Mouse (Mus musculus) T-helper 17 cell (primary cell): ENCODE results near the gene Tbl1xr1.

Experiments used
- in situ Hi-C, 2 experiments: fragments of 300-600 bp; cut with MboI, MseI; formaldehyde crosslinking; loops; 1 replicate in 1 of 2; 2 replicates in 1 of 2; pipeline ENCODE4 v1.15.1; 2025; ENCODE audit warnings: high pct_unique_total_duplicates in 2 of 2

Gene Tbl1xr1

GRCm38 (mm10) chr3:22141984-22142719, 65.7 kb downstream of the Tbl1xr1 start:
- in situ Hi-C loops = no loop called here

GRCm38 (mm10) chr3:22142846-22143641, 66.6 kb downstream of the Tbl1xr1 start:
- in situ Hi-C loops = no loop called here

GRCm38 (mm10) chr3:22144255-22144654, 67.8 kb downstream of the Tbl1xr1 start:
- in situ Hi-C loops = no loop called here

- in situ Hi-C loops = no loop called here
Observed at GRCm38 (mm10) chr3:22147433-22147927, 71.0 kb downstream of the Tbl1xr1 start.

GRCm38 (mm10) chr3:22148306-22148932, 72.0 kb downstream of the Tbl1xr1 start:
- in situ Hi-C loops = no loop called here

GRCm38 (mm10) chr3:22150872-22151530, 74.5 kb downstream of the Tbl1xr1 start:
- in situ Hi-C loops = no loop called here

- in situ Hi-C loops = no loop called here
Observed at GRCm38 (mm10) chr3:22152773-22153172, 76.3 kb downstream of the Tbl1xr1 start.

- in situ Hi-C loops = no loop called here
Observed at GRCm38 (mm10) chr3:22154522-22154921, 78.1 kb downstream of the Tbl1xr1 start.

- in situ Hi-C loops = no loop called here
Observed at GRCm38 (mm10) chr3:22156397-22156796, 79.9 kb downstream of the Tbl1xr1 start.

- in situ Hi-C loops = no loop called here
Observed at GRCm38 (mm10) chr3:22162948-22163347, 86.5 kb downstream of the Tbl1xr1 start.

GRCm38 (mm10) chr3:22167856-22168255, 91.4 kb downstream of the Tbl1xr1 start:
- in situ Hi-C loops = no loop called here

GRCm38 (mm10) chr3:22168432-22168831, 92.0 kb downstream of the Tbl1xr1 start:
- in situ Hi-C loops = no loop called here

- in situ Hi-C loops = no loop called here
Observed at GRCm38 (mm10) chr3:22171526-22171925, 95.1 kb downstream of the Tbl1xr1 start.

- in situ Hi-C loops = no loop called here
Observed at GRCm38 (mm10) chr3:22172410-22172809, 96.0 kb downstream of the Tbl1xr1 start.

GRCm38 (mm10) chr3:22173171-22173570, 96.7 kb downstream of the Tbl1xr1 start:
- in situ Hi-C loops = no loop called here

- in situ Hi-C loops = no loop called here
Observed at GRCm38 (mm10) chr3:22174232-22174631, 97.8 kb downstream of the Tbl1xr1 start.

- in situ Hi-C loops = no loop called here
Observed at GRCm38 (mm10) chr3:22180076-22180475, 103.6 kb downstream of the Tbl1xr1 start.

GRCm38 (mm10) chr3:22181026-22181425, 104.6 kb downstream of the Tbl1xr1 start:
- in situ Hi-C loops = no loop called here

- in situ Hi-C loops = no loop called here
Observed at GRCm38 (mm10) chr3:22185265-22185664, 108.8 kb downstream of the Tbl1xr1 start.

GRCm38 (mm10) chr3:22190498-22190897, 114.0 kb downstream of the Tbl1xr1 start:
- in situ Hi-C loops = loop anchor here (5.0 to 10.0 kb wide), 4 partner anchors 98 to 256 kb away; no protein-coding TSS in a partner anchor

- in situ Hi-C loops = loop anchor here (5.0 to 10.0 kb wide), 4 partner anchors 101 to 258 kb away; no protein-coding TSS in a partner anchor
Observed at GRCm38 (mm10) chr3:22192931-22193330, 116.5 kb downstream of the Tbl1xr1 start.
